Mouse (Mus musculus) heart, embryonic 10.5 days (tissue): ENCODE data around the gene Gapdhs. TPM values are rescaled to one million over a fixed set of nuclear protein-coding genes. Genes with fewer than 3 reads are reported as not detected.

ENCODE experiments used
- DNase-seq: peaks from one replicate; pipeline ENCODE4 v3.0.0-alpha.2; 2017; ENCODE audit warnings: low spot score
- H3K27ac ChIP-seq: fragments of 300-500 bp; sonication (generic); 2 replicates; pipeline ENCODE4 v1.5.1; 2016; ENCODE audit warnings: mild to moderate bottlenecking
- H3K27me3 ChIP-seq: fragments of 300-500 bp; sonication (generic); 2 replicates; pipeline ENCODE4 v1.6.1; 2016; ENCODE audit warnings: mild to moderate bottlenecking; ENCODE audit not compliant: poor library complexity, insufficient read depth, severe bottlenecking
- H3K36me3 ChIP-seq: fragments of 300-500 bp; sonication (generic); 2 replicates; pipeline ENCODE4 v1.6.1; 2016; ENCODE audit warnings: mild to moderate bottlenecking, moderate library complexity
- H3K4me1 ChIP-seq: fragments of 300-500 bp; sonication (generic); 2 replicates; pipeline ENCODE4 v1.6.1; 2016; ENCODE audit warnings: mild to moderate bottlenecking
- H3K4me3 ChIP-seq: fragments of 300-500 bp; sonication (generic); 2 replicates; pipeline ENCODE4 v1.5.1; 2016; ENCODE audit warnings: mild to moderate bottlenecking, moderate library complexity
- H3K9me3 ChIP-seq: fragments of 300-500 bp; sonication (generic); 2 replicates; pipeline ENCODE4 v1.6.1; 2016; ENCODE audit warnings: mild to moderate bottlenecking, moderate library complexity
- WGBS: fragments of 180-500 bp; shearing (Covaris S2); methylation state at CpG from one replicate; pipeline ENCODE4 v1.1.7; 2016; 5-methylcytosine and 5-hydroxymethylcytosine counted together
- polyA plus RNA-seq: library from polyadenylated mRNA; unstranded; fragments of >200 nt; fragmentation: Nextera tagmentation; extraction: Ambion mirVana; gene quantifications from 2 replicates; pipeline ENCODE4 v1.2.1, GENCODE M21; 2016

Gapdhs gene
- polyA plus RNA-seq, 1 experiment from 2014 or later = 0.48 TPM

- no peaks in the 10 kb centered on the region for H3K36me3 ChIP-seq
- H3K4me1 ChIP-seq = peaks cover 11% of the 10 kb centered on the region; the same call in 1 of the 2 replicates
- H3K9me3 ChIP-seq = no peaks in the 10 kb centered on the region
- no peak overlapping the region for H3K27ac ChIP-seq
- WGBS = 71% methylated on average over 5 of the region's 5 CpGs
- peaks cover 4% of the 10 kb centered on the region; the same call in 1 of the 2 replicates for H3K27me3 ChIP-seq
- H3K4me3 ChIP-seq = no peak overlapping the region
- no peak for DNase-seq
Observed at GRCm38 (mm10) chr7:30698101-30698500, 45.4 kb downstream of the Gapdhs start.

GRCm38 (mm10) chr7:30688325-30688724, 55.2 kb downstream of the Gapdhs start:
- H3K36me3 ChIP-seq = no peaks in the 10 kb centered on the region
- no peak overlapping the region for H3K27ac ChIP-seq
- peaks cover 22% of the 10 kb centered on the region for H3K27me3 ChIP-seq
- H3K4me1 ChIP-seq = no peaks in the 10 kb centered on the region
- WGBS = 72% methylated on average over 6 of the region's 6 CpGs
- no peak for DNase-seq
- H3K9me3 ChIP-seq = no peaks in the 10 kb centered on the region
- H3K4me3 ChIP-seq = no peak overlapping the region

DNA sequence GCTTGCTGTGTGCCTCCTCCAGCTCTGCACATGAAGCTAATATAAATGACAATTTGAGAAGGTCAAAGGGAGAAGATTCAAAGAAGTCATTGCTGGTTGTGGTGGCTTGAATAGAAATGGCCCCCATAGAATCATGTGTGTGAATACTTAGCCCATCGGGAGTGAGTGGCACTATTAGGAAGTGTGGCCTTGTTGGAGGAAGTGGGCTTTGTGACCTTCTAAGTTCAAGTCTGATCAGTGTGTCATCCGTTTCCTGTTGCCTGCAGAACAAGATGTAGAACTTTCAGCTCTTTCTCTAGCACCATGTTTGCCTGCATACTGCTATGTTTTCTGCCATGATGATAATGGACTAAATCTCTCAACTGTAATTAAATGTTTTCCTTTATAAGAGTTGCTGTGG, 60.1 kb downstream of the Gapdhs start:
- WGBS = 63% methylated on average over 2 of the region's 2 CpGs
- no peak for DNase-seq
- no peaks in the 10 kb centered on the region for H3K36me3 ChIP-seq
- H3K27ac ChIP-seq = no peak overlapping the region
- peaks cover 21% of the 10 kb centered on the region for H3K27me3 ChIP-seq
- no peaks in the 10 kb centered on the region for H3K9me3 ChIP-seq
- H3K4me3 ChIP-seq = no peak overlapping the region
- no peaks in the 10 kb centered on the region for H3K4me1 ChIP-seq

- H3K4me3 ChIP-seq = no peak overlapping the region
- peaks cover 6% of the 10 kb centered on the region; the same call in 1 of the 2 replicates for H3K27me3 ChIP-seq
- no peaks in the 10 kb centered on the region for H3K36me3 ChIP-seq
- H3K4me1 ChIP-seq = no peaks in the 10 kb centered on the region
- no peak for DNase-seq
- no peaks in the 10 kb centered on the region for H3K9me3 ChIP-seq
- H3K27ac ChIP-seq = no peak overlapping the region
- 56% methylated on average over 5 of the region's 5 CpGs for WGBS
Observed at GRCm38 (mm10) chr7:30681897-30682296, 61.6 kb downstream of the Gapdhs start.

Other genes with a start within 250 kb of the Gapdhs start
- gene Arhgap33, start 208.6 kb downstream of the Gapdhs start, polyA plus RNA-seq = 8.5 and 9.0 TPM in 2 replicates
- gene Hspb6, start 191.5 kb downstream of the Gapdhs start, polyA plus RNA-seq = 4.2 and 8.3 TPM in 2 replicates
- gene Proser3, start 191.4 kb downstream of the Gapdhs start, polyA plus RNA-seq = 8.8 and 13.0 TPM in 2 replicates
- gene Lin37, start 183.8 kb downstream of the Gapdhs start, polyA plus RNA-seq = 31.5 and 35.6 TPM in 2 replicates
- 87.8 and 90.4 TPM in 2 replicates for gene U2af1l4, start 180.4 kb downstream of the Gapdhs start, polyA plus RNA-seq
- gene Gm49396, start 180.3 kb downstream of the Gapdhs start, polyA plus RNA-seq = 9.9 and 12.3 TPM in 2 replicates
- 112 and 124 TPM in 2 replicates for gene Psenen, start 180.1 kb downstream of the Gapdhs start, polyA plus RNA-seq
- 2.6 and 4.1 TPM in 2 replicates for gene Igflr1, start 178.3 kb downstream of the Gapdhs start, polyA plus RNA-seq
- gene Kmt2b, start 155.0 kb downstream of the Gapdhs start, polyA plus RNA-seq = 5.6 and 8.3 TPM in 2 replicates
- gene Zbtb32, start 144.8 kb downstream of the Gapdhs start, polyA plus RNA-seq = 0.19 and 0.27 TPM in 2 replicates
- 1.8 and 2.7 TPM in 2 replicates for gene Upk1a, start 130.8 kb downstream of the Gapdhs start, polyA plus RNA-seq
- gene Cox6b1, start 117.5 kb downstream of the Gapdhs start, polyA plus RNA-seq = 1,107 and 1,574 TPM in 2 replicates
- gene Etv2, start 107.8 kb downstream of the Gapdhs start, polyA plus RNA-seq = 5.5 and 5.9 TPM in 2 replicates
- 111 and 130 TPM in 2 replicates for gene Rbm42, start 93.4 kb downstream of the Gapdhs start, polyA plus RNA-seq
- gene Haus5, start 78.7 kb downstream of the Gapdhs start, polyA plus RNA-seq = 51.3 and 59.8 TPM in 2 replicates
- not detected in 2 replicates for gene Pmis2, start 72.1 kb downstream of the Gapdhs start, polyA plus RNA-seq
- 0.48 and 1.1 TPM in 2 replicates for gene 2200002J24Rik, start 44.8 kb downstream of the Gapdhs start, polyA plus RNA-seq
- 1.1 and 1.5 TPM in 2 replicates for gene Atp4a, start 31.5 kb downstream of the Gapdhs start, polyA plus RNA-seq
- gene Tmem147, start 14.1 kb downstream of the Gapdhs start, polyA plus RNA-seq = 183 and 189 TPM in 2 replicates
- 0.84 and 1.1 TPM in 2 replicates for gene Sbsn, start 7.8 kb upstream of the Gapdhs start, polyA plus RNA-seq
- gene Dmkn, start 20.1 kb upstream of the Gapdhs start, polyA plus RNA-seq = 0.39 and 0.81 TPM in 2 replicates
- gene Krtdap, start 44.2 kb upstream of the Gapdhs start, polyA plus RNA-seq = not detected in 2 replicates
- 0.20 TPM in 1 of 2 replicates, not detected in the other for gene Ffar2, start 80.1 kb upstream of the Gapdhs start, polyA plus RNA-seq
- gene Ffar3, start 112.5 kb upstream of the Gapdhs start, polyA plus RNA-seq = 0.10 and 0.17 TPM in 2 replicates
- gene Ffar1, start 117.9 kb upstream of the Gapdhs start, polyA plus RNA-seq = not detected in 2 replicates
- not detected in 2 replicates for gene Cd22, start 136.7 kb upstream of the Gapdhs start, polyA plus RNA-seq
- gene Mag, start 171.2 kb upstream of the Gapdhs start, polyA plus RNA-seq = 0.30 and 0.38 TPM in 2 replicates
- not detected in 2 replicates for gene Hamp2, start 181.0 kb upstream of the Gapdhs start, polyA plus RNA-seq
- gene Hamp, start 200.4 kb upstream of the Gapdhs start, polyA plus RNA-seq = not detected in 2 replicates
- gene Usf2, start 213.1 kb upstream of the Gapdhs start, polyA plus RNA-seq = 15.0 and 26.9 TPM in 2 replicates
- 16.6 and 40.3 TPM in 2 replicates for gene Lsr, start 229.8 kb upstream of the Gapdhs start, polyA plus RNA-seq
- 1.2 and 2.5 TPM in 2 replicates for gene Fam187b, start 230.1 kb upstream of the Gapdhs start, polyA plus RNA-seq